Mouse (Mus musculus): ENCODE measurements around the gene Cela3a.
"Not testable (repeated sequence)": the region's sequence is repeated elsewhere in the genome, so short reads cannot be mapped to it uniquely, and the experiment has no call there.

Gene Cela3a

GRCm38 (mm10) chr4:137409691-137410090 is at the start of gene Cela3a:
Gene Cela3a, minus strand, starts transcription at chr4:137409791.
- DNase-seq (ENCODE audit: low read depth, low spot score): no peak

- no peak for DNase-seq (ENCODE audit: low read depth, low spot score)
Measured at GRCm38 (mm10) chr4:137458861-137459260, 49.3 kb upstream of the Cela3a start.

GRCm38 (mm10) chr4:137458310-137458709 is 48.7 kb upstream of the Cela3a start:
- no peak for DNase-seq (ENCODE audit: low read depth, low spot score)

GRCm38 (mm10) chr4:137457292-137457691 is 47.7 kb upstream of the Cela3a start:
- no peak for DNase-seq (ENCODE audit: low read depth, low spot score)

- DNase-seq (ENCODE audit: low read depth, low spot score): no peak
Measured at GRCm38 (mm10) chr4:137456581-137456980, 47.0 kb upstream of the Cela3a start.

GRCm38 (mm10) chr4:137454582-137454981 is 45.0 kb upstream of the Cela3a start:
- DNase-seq (ENCODE audit: low read depth, low spot score): no peak

- no peak for DNase-seq (ENCODE audit: low read depth, low spot score)
Measured at GRCm38 (mm10) chr4:137453234-137453767, 43.7 kb upstream of the Cela3a start, which contains the start of gene 1700013G24Rik. Gene 1700013G24Rik, plus strand, starts transcription at chr4:137453284.

- DNase-seq (ENCODE audit: low read depth, low spot score): no peak
Measured at GRCm38 (mm10) chr4:137452190-137452589, 42.6 kb upstream of the Cela3a start.

- DNase-seq (ENCODE audit: low read depth, low spot score): no peak
Measured at GRCm38 (mm10) chr4:137449715-137450114, 40.1 kb upstream of the Cela3a start.

GRCm38 (mm10) chr4:137449132-137449531 is 39.5 kb upstream of the Cela3a start:
- no peak for DNase-seq (ENCODE audit: low read depth, low spot score)

GRCm38 (mm10) chr4:137448641-137449040 is 39.0 kb upstream of the Cela3a start:
- no peak for DNase-seq (ENCODE audit: low read depth, low spot score)

- no peak for DNase-seq (ENCODE audit: low read depth, low spot score)
Measured at GRCm38 (mm10) chr4:137448197-137448596, 38.6 kb upstream of the Cela3a start.

GRCm38 (mm10) chr4:137447363-137448196 is 38.0 kb upstream of the Cela3a start:
- DNase-seq (ENCODE audit: low read depth, low spot score): no peak

GRCm38 (mm10) chr4:137445881-137446280 is 36.3 kb upstream of the Cela3a start:
- no peak for DNase-seq (ENCODE audit: low read depth, low spot score)

- peak; percentile 54 for DNase-seq (ENCODE audit: low read depth, low spot score)
Measured at GRCm38 (mm10) chr4:137443625-137444024, 34.0 kb upstream of the Cela3a start.

- no peak for DNase-seq (ENCODE audit: low read depth, low spot score)
Measured at GRCm38 (mm10) chr4:137441332-137441731, 31.7 kb upstream of the Cela3a start.

GRCm38 (mm10) chr4:137438842-137439241 is 29.3 kb upstream of the Cela3a start:
- no peak for DNase-seq (ENCODE audit: low read depth, low spot score)

- no peak for DNase-seq (ENCODE audit: low read depth, low spot score)
Measured at GRCm38 (mm10) chr4:137436979-137437669, 27.5 kb upstream of the Cela3a start.

GRCm38 (mm10) chr4:137432700-137433550 is 23.3 kb upstream of the Cela3a start:
- DNase-seq (ENCODE audit: low read depth, low spot score): not testable (repeated sequence)

GRCm38 (mm10) chr4:137430502-137430901 is 20.9 kb upstream of the Cela3a start, which contains the start of gene Cela3b:
Gene Cela3b, minus strand, starts transcription at chr4:137430540.
- DNase-seq (ENCODE audit: low read depth, low spot score): no peak
